Mouse (Mus musculus): Measurements from ENCODE around the gene Sgcg. TPM values are rescaled to one million over a fixed set of nuclear protein-coding genes. Genes with fewer than 3 reads are reported as not detected.

The Sgcg gene
- 112 and 127 TPM in 2 replicates for polyA plus RNA-seq (2015; fragmentation: Nextera tagmentation; extraction: Ambion mirVana)

GRCm38 (mm10) chr14:61258352-61258751 is at the start of gene Sgcg:
Gene Sgcg (minus strand): TSS chr14:61258490.

Other genes starting within 250 kb of the Sgcg start
- 12.5 TPM in 2 replicates for gene Tnfrsf19, start 212.0 kb downstream of the Sgcg start, polyA plus RNA-seq (2015; fragmentation: Nextera tagmentation; extraction: Ambion mirVana)
- 2.3 and 2.7 TPM in 2 replicates for gene Sacs, start 120.0 kb downstream of the Sgcg start, polyA plus RNA-seq (2015; fragmentation: Nextera tagmentation; extraction: Ambion mirVana)
- 0.79 and 1.2 TPM in 2 replicates for gene Arl11, start 51.3 kb upstream of the Sgcg start, polyA plus RNA-seq (2015; fragmentation: Nextera tagmentation; extraction: Ambion mirVana)
- gene Ebpl, start 101.9 kb upstream of the Sgcg start, polyA plus RNA-seq (2015; fragmentation: Nextera tagmentation; extraction: Ambion mirVana): 5.6 and 6.8 TPM in 2 replicates
- gene Kpna3, start 181.4 kb upstream of the Sgcg start, polyA plus RNA-seq (2015; fragmentation: Nextera tagmentation; extraction: Ambion mirVana): 45.4 and 51.7 TPM in 2 replicates

Measured in skeletal muscle tissue, postnatal 0 days (tissue).